Mouse (Mus musculus) embryonic facial prominence, embryonic 12.5 days (tissue): ENCODE data around the gene Dact1. TPM values are rescaled to one million over a fixed set of nuclear protein-coding genes. Genes with fewer than 3 reads are reported as not detected.
A peak's percentile ranks its signal among the peaks of the same experiment; 100 is the strongest.

Experiments used
- ATAC-seq: fragments of 200-750 bp; cut with Nextera tagmentation; 2 replicates; pipeline ENCODE4 v1.8.0; 2017; ENCODE audit not compliant: insufficient number of reproducible peaks, insufficient read depth, low FRiP score, low TSS enrichment
- H3K27ac ChIP-seq: fragments of 300-500 bp; sonication (generic); 2 replicates; pipeline ENCODE4 v1.5.1; 2016; ENCODE audit warnings: mild to moderate bottlenecking
- H3K27me3 ChIP-seq: fragments of 300-500 bp; sonication (generic); 2 replicates; pipeline ENCODE4 v1.6.1; 2016; ENCODE audit warnings: mild to moderate bottlenecking, moderate library complexity
- H3K36me3 ChIP-seq: fragments of 300-500 bp; sonication (generic); 2 replicates; pipeline ENCODE4 v1.6.1; 2016; ENCODE audit warnings: mild to moderate bottlenecking
- H3K4me1 ChIP-seq: fragments of 300-500 bp; sonication (generic); 2 replicates; pipeline ENCODE4 v1.6.1; 2016
- H3K4me2 ChIP-seq: fragments of 300-500 bp; sonication (generic); replicated peaks from 2 replicates; pipeline ENCODE4 v1.6.1; 2016; ENCODE audit warnings: mild to moderate bottlenecking, moderate library complexity
- H3K4me3 ChIP-seq: fragments of 300-500 bp; sonication (generic); 2 replicates; pipeline ENCODE4 v1.5.1; 2016; ENCODE audit warnings: mild to moderate bottlenecking
- H3K9ac ChIP-seq: fragments of 300-500 bp; sonication (generic); 2 replicates; pipeline ENCODE4 v1.6.1; 2016; ENCODE audit warnings: mild to moderate bottlenecking, moderate library complexity
- H3K9me3 ChIP-seq: fragments of 300-500 bp; sonication (generic); 2 replicates; pipeline ENCODE4 v1.6.1; 2016; ENCODE audit warnings: mild to moderate bottlenecking, moderate library complexity
- WGBS: fragments of 180-500 bp; shearing (Covaris S2); methylation state at CpG from one replicate; pipeline ENCODE4 v1.1.7; 2016; 5-methylcytosine and 5-hydroxymethylcytosine counted together
- polyA plus RNA-seq: library from polyadenylated mRNA; unstranded; fragments of >200 nt; fragmentation: Nextera tagmentation; extraction: Ambion mirVana; gene quantifications from 2 replicates; pipeline ENCODE4 v1.2.1, GENCODE M21; 2016

The Dact1 gene
- polyA plus RNA-seq, 1 experiment from 2014 or later, result 72.9 TPM

DNA sequence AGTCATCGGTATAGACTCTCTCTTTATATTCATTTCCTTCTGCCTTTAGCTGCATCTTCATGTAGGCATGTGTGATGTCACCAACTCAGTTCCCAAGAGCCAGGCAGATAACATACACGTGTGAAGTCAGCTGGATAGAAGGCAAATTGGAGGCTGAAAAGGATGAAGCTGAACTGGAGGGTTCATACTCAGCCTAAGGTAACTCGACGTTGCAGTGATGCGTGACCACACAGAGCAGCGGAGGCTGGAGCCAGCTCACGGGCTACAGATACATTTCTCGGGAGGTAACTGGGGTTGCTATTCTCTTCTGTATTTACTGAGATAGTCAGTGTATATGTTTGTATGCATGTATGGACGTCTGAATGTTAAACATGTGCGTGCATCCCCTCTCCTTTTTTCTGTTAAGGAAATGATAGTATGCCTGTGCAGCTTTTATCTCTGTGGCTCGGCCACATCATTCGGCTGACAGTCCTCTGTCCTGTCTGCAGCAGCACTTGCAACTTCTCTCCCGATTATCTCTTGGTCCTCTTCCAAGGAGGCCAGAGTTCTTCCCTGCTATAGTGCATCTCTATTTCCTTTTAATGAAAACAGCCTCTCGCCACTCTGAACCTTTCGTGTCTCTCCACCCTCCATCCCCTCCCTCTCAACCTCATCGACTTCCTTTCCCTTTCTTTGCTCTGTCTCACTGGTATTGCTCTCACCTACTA lies 29.6 kb downstream of the Dact1 start:
- WGBS, result 73% methylated on average over 16 of the region's 16 CpGs
- no peak for ATAC-seq

DNA sequence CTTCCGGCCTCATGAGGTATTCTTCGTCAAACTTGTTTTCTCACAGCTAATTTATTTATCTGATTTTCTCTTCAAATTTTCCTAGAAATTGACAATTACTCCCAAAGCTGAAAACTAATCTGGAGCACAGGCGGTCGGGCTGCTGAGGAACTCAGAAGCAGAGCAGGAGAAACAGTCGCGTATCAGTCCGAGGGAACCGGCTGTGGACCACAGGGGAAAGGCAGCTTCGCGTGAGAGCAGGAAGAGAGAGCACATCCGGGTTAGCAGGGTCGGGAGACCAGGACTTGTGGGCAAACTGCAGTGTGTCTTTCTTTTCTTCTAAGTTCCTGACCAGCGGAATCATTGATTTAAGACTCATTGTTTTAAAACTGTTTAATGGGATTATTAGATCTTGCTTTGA lies 32.7 kb downstream of the Dact1 start:
- H3K9ac ChIP-seq, result no peak overlapping the region
- WGBS, result 31% methylated on average over 13 of the region's 13 CpGs
- no peaks in the 10 kb centered on the region for H3K27me3 ChIP-seq
- H3K4me1 ChIP-seq, result peaks cover 25% of the 10 kb centered on the region
- H3K27ac ChIP-seq, result no peak overlapping the region
- no peak overlapping the region for H3K4me2 ChIP-seq
- no peaks in the 10 kb centered on the region for H3K9me3 ChIP-seq
- H3K36me3 ChIP-seq, result no peaks in the 10 kb centered on the region
- ATAC-seq, result no peak
- no peak overlapping the region for H3K4me3 ChIP-seq

More for the DNA sequence above, 29.6 kb downstream of the Dact1 start:
- no peaks in the 10 kb centered on the region for H3K36me3 ChIP-seq
- H3K9ac ChIP-seq, result no peak overlapping the region
- H3K4me3 ChIP-seq, result no peak overlapping the region
- H3K9me3 ChIP-seq, result no peaks in the 10 kb centered on the region
- H3K4me2 ChIP-seq, result no peak overlapping the region
- no peak overlapping the region for H3K27ac ChIP-seq
- peaks cover 6% of the 10 kb centered on the region for H3K4me1 ChIP-seq
- H3K27me3 ChIP-seq, result no peaks in the 10 kb centered on the region

DNA sequence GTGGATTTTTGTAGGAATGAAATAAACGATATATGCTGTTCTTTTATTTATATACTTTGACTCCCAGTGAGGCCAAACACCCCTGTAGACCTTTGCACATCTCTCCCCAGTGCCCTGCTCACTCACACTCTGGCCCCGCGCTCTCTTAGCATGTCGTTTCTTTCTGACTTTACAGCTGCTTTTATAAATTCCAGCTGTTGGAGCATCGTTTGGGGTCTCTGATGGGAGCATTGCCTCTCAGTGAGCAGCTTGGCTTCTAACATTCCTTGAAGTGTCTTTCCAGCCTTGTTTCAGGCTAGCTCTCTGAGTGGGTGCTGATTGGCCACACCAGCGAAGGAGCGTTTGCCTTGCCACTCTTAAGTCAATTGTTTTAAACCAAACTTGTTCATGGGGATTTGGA lies 35.8 kb downstream of the Dact1 start:
- no peaks in the 10 kb centered on the region for H3K9me3 ChIP-seq
- H3K27me3 ChIP-seq, result no peaks in the 10 kb centered on the region
- WGBS, result 29% methylated on average over 7 of the region's 7 CpGs
- H3K36me3 ChIP-seq, result no peaks in the 10 kb centered on the region
- H3K9ac ChIP-seq, result no peak overlapping the region
- no peak overlapping the region; the same call in 1 of the 2 replicates for H3K4me2 ChIP-seq
- ATAC-seq, result no peak
- no peak overlapping the region for H3K4me3 ChIP-seq
- H3K4me1 ChIP-seq, result peaks cover 32% of the 10 kb centered on the region
- peak overlapping the region; percentile 64 for H3K27ac ChIP-seq

DNA sequence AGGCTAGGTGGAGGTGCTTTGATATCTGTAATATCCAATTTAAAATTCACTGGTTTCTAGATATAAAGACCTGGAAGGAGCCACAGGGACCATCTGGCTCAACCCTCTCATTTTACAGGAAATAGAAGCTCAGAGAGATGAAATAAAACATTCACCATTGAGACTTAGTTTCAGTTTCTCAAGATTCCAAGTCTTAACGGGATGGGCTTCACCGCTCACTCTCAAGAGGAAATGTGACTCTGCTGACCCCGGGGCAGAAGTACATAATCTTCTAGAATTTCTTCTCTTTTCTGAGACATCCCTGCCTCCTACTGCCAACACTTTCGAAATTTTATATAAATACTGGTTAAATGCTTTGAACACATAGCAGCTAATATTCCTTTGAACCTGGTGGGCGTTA lies 36.4 kb downstream of the Dact1 start:
- ATAC-seq, result no peak
- peak overlapping the region; percentile 64; the same call in 1 of the 2 replicates for H3K27ac ChIP-seq
- H3K27me3 ChIP-seq, result no peaks in the 10 kb centered on the region
- H3K4me3 ChIP-seq, result no peak overlapping the region
- H3K4me1 ChIP-seq, result peaks cover 32% of the 10 kb centered on the region
- no peaks in the 10 kb centered on the region for H3K9me3 ChIP-seq
- H3K36me3 ChIP-seq, result no peaks in the 10 kb centered on the region
- 21% methylated on average over 5 of the region's 5 CpGs for WGBS
- peak overlapping the region; percentile 5; the same call in 1 of the 2 replicates for H3K4me2 ChIP-seq
- H3K9ac ChIP-seq, result no peak overlapping the region

DNA sequence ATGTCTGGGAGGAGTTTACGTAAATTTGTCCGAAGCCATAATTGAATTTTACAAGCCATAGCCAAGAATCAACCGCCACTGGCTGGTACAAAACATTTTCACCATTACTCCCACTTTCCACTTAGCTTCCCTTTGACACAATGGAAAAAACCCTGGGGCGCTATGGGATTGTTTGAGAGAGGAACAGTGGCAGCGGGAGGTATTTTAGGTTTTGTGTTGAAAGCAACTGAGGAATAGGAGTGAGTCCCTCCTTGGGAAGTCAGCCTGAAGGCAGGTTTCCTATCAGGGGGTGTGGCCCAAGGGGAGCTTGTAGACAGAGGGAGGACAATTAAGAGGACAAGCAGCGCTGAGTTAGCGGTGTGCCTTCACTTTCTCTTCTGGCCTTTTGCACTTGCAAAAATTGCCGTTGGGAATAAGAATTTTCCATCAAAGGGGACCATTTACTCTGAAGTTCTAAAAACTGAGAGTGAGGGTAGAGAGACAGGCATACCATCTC lies 38.8 kb downstream of the Dact1 start:
- H3K4me1 ChIP-seq, result peaks cover 29% of the 10 kb centered on the region
- H3K4me3 ChIP-seq, result no peak overlapping the region
- no peaks in the 10 kb centered on the region for H3K36me3 ChIP-seq
- 39% methylated on average over 8 of the region's 8 CpGs for WGBS
- no peaks in the 10 kb centered on the region for H3K9me3 ChIP-seq
- H3K9ac ChIP-seq, result no peak overlapping the region
- H3K4me2 ChIP-seq, result no peak overlapping the region
- H3K27me3 ChIP-seq, result no peaks in the 10 kb centered on the region
- ATAC-seq, result no peak
- no peak overlapping the region for H3K27ac ChIP-seq

DNA sequence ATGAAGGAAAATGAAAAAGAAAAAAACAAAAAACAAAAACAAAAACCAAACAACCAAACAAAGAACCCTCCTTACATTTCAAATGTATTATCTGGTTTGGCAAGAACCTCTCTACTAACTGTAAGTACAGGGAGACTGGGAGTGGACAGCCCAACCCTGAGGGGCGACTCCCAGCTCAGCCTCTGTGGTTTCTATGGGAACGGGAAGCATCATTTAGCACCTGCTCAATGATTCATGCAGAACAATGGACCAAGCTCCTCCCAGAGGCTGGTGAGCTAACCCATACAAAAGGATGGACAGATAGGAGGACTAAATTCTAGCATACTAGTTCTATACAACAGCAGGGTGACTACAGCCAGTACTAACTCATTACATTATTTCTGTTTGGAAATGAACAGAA lies 40.4 kb downstream of the Dact1 start:
- 87% methylated on average over 2 of the region's 2 CpGs for WGBS
- no peaks in the 10 kb centered on the region for H3K36me3 ChIP-seq
- no peak overlapping the region for H3K9ac ChIP-seq
- H3K4me1 ChIP-seq, result peaks cover 33% of the 10 kb centered on the region
- no peaks in the 10 kb centered on the region for H3K27me3 ChIP-seq
- H3K4me2 ChIP-seq, result no peak overlapping the region
- no peaks in the 10 kb centered on the region for H3K9me3 ChIP-seq
- no peak overlapping the region for H3K27ac ChIP-seq
- no peak for ATAC-seq
- H3K4me3 ChIP-seq, result no peak overlapping the region

DNA sequence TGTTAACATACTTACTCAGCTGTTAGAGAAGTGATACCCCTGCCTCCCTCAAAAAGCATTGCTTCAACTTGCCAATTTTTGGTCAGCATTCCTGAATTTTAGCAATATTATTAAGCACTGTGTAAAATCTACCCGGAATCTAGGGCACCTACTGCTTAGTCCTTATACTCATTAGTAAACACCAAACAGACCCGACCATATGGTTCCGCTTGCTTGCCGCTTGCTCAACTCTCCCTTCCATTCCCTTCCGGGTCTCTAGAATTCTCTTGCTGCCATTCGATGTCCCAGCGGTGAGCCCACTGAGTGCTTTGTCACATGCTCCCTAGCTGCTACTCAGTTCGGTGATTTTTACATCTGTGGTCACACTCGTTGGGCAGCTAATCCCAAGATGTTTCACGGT lies 45.0 kb downstream of the Dact1 start:
- Histone ChIP-seq H3K27me3 (no peaks in the 10 kb centered on the region), H3K4me3 (no peak overlapping the region), H3K4me1 (peaks cover 13% of the 10 kb centered on the region), H3K9me3 (no peaks in the 10 kb centered on the region), H3K36me3 (no peaks in the 10 kb centered on the region), H3K9ac (no peak overlapping the region), H3K4me2 (no peak overlapping the region), H3K27ac (no peak overlapping the region)
- no peak for ATAC-seq
- 25% methylated on average over 10 of the region's 10 CpGs for WGBS

DNA sequence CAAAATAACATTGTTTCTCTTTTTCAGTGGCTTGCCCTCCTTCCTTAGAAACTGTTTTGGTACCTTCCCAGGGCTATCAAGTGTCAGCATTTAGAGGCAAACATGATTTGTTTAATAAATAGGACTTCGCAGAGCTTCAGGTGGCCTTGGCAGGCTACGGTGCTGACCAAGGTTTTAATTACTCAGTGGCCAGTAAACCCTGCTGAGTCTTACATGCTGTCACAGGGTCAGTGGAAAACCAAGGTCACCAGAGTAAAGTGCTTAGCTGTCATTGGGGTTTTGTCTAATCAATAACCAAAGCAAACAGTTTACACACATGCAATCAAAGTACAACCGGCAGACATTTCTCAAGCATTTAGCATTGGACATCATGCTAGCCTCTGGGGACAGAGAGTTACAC lies 45.4 kb downstream of the Dact1 start:
- H3K36me3 ChIP-seq, result no peaks in the 10 kb centered on the region
- H3K4me3 ChIP-seq, result no peak overlapping the region
- no peak overlapping the region for H3K9ac ChIP-seq
- no peaks in the 10 kb centered on the region for H3K9me3 ChIP-seq
- peaks cover 14% of the 10 kb centered on the region for H3K4me1 ChIP-seq
- 28% methylated on average over 3 of the region's 3 CpGs for WGBS
- no peak overlapping the region for H3K27ac ChIP-seq
- no peaks in the 10 kb centered on the region for H3K27me3 ChIP-seq
- no peak for ATAC-seq
- no peak overlapping the region for H3K4me2 ChIP-seq

DNA sequence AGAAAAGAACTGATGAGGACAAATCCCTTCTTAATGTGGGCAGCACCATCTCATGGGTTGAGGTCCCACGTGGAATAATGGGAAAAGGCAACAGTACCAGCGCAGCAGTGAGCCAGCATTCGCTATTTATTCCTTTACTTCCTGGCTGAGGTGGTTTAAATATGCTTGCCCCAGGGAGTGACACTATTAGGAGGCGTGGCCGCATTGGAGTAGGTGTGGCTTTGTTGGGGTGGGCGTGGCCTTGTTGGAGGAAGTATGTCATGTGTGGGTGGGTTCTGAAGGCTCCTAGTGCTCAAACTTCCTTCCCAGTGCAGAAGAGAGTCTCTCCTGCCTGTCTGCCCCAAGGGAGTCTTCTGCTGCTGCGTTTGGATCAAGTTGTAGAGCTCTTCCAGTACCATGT lies 51.9 kb downstream of the Dact1 start:
- Histone ChIP-seq H3K9ac (no peak overlapping the region), H3K9me3 (no peaks in the 10 kb centered on the region), H3K27me3 (no peaks in the 10 kb centered on the region), H3K27ac (no peak overlapping the region), H3K4me1 (peaks cover 18% of the 10 kb centered on the region), H3K4me2 (no peak overlapping the region), H3K36me3 (no peaks in the 10 kb centered on the region), H3K4me3 (no peak overlapping the region)
- 85% methylated on average over 7 of the region's 7 CpGs for WGBS
- no peak for ATAC-seq

DNA sequence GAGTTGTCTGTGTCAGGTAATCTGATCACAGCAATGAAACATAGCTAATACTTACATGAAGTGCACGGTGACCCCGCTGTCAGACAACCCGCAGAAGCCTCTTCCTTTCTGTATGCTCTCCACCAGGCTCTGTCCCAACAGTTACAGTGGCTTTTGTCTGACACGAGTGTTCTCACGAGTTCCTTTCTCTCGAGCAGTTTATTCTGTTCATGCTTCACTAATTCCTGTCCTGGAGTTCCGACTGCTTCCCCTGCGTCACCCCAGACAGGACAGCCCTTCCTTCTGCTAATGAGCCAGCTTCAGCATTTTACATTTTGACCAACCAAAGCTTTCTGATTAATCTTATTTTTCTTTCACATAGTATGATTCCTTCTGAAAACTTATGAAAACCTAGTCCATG lies 52.7 kb downstream of the Dact1 start:
- ATAC-seq, result no peak
- no peak overlapping the region for H3K4me3 ChIP-seq
- peaks cover 18% of the 10 kb centered on the region for H3K4me1 ChIP-seq
- no peaks in the 10 kb centered on the region for H3K9me3 ChIP-seq
- H3K9ac ChIP-seq, result no peak overlapping the region
- no peak overlapping the region for H3K4me2 ChIP-seq
- WGBS, result 75% methylated on average over 8 of the region's 8 CpGs
- no peak overlapping the region for H3K27ac ChIP-seq
- no peaks in the 10 kb centered on the region for H3K27me3 ChIP-seq
- H3K36me3 ChIP-seq, result no peaks in the 10 kb centered on the region

DNA sequence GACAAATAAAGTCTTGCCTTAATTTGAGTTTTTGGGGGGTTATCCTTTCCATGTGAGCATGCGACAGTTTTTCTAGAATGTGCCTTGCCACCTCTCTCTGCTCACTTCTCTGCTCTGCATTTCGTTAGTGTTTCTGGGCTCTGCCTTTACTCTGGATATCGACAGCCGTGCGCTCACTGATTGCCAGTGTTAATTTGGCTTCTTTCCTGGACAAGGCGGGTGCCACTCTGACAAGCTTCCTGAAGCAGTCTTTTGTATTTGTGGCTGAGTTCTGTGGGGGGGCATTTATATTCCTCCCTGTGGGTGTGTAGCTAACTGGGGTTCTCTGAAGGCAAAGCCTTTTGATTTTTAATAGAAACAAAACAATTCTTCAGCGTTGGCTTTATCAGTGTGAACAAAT lies 54.4 kb downstream of the Dact1 start:
- H3K4me1 ChIP-seq, result peaks cover 19% of the 10 kb centered on the region
- H3K36me3 ChIP-seq, result no peaks in the 10 kb centered on the region
- WGBS, result 54% methylated on average over 7 of the region's 7 CpGs
- H3K4me3 ChIP-seq, result no peak overlapping the region
- H3K9ac ChIP-seq, result no peak overlapping the region
- H3K9me3 ChIP-seq, result no peaks in the 10 kb centered on the region
- H3K27me3 ChIP-seq, result no peaks in the 10 kb centered on the region
- no peak overlapping the region for H3K27ac ChIP-seq
- no peak for ATAC-seq
- H3K4me2 ChIP-seq, result no peak overlapping the region

DNA sequence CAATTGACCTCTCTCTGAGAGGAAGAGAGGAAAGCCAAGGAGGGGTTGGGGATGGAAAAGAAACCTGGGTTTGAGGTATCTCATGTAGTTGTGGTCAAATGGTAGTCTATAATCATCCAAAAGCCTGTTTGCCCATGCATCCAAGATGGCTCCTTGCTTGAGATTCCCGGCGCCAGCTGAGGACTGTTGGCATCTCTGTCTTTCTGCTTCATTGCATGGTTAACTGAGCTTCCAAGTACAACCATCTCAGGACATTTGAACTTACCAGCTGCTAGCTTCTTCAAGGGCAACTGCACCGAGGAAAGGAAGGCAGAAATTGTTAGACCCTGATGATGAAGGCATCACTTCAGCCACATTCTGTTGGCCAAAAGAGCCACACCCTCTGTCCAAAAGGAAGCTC lies 54.8 kb downstream of the Dact1 start:
- 90% methylated on average over 3 of the region's 3 CpGs for WGBS

More for the DNA sequence above, 54.8 kb downstream of the Dact1 start:
- H3K9ac ChIP-seq, result no peak overlapping the region
- no peak overlapping the region for H3K4me3 ChIP-seq
- H3K27ac ChIP-seq, result no peak overlapping the region
- ATAC-seq, result no peak
- no peaks in the 10 kb centered on the region for H3K27me3 ChIP-seq
- H3K4me2 ChIP-seq, result no peak overlapping the region
- H3K4me1 ChIP-seq, result peaks cover 19% of the 10 kb centered on the region
- no peaks in the 10 kb centered on the region for H3K36me3 ChIP-seq
- no peaks in the 10 kb centered on the region for H3K9me3 ChIP-seq
